ENCODE assay signal across 12 mouse cellular contexts in genomic region chr5:134347066-134347465, GRCm38 (mm10). TPM values are rescaled to one million over a fixed set of nuclear protein-coding genes. Genes with fewer than 3 reads are reported as not detected.
DNase-seq lines count a peak whose midpoint lies in the region; ATAC-seq and TF ChIP-seq lines count a peak whose summit lies in the region.
"Had no signal": no experiment of that assay in that cellular context is flagged by ENCODE, and none has a peak within 500 bp of the region (broad histone marks: within the 10 kb centered on the region; RNA-seq: fewer than 3 reads in every experiment).

No protein-coding gene starts in this region.

- ATAC-seq in heart, postnatal 0 days (ENCODE audit: insufficient read depth, low read depth), result no peak
- no peak for ATAC-seq in midbrain, embryonic 14.5 days (ENCODE audit: low FRiP score, low TSS enrichment)
- no peak for ATAC-seq in midbrain, embryonic 11.5 days (ENCODE audit: low FRiP score)
- ATAC-seq in G1E (ENCODE audit: extremely low read depth, insufficient number of reproducible peaks, low FRiP score, poor library complexity, severe bottlenecking), result no peak

- no peaks in the 10 kb centered on the region for H3K27me3 ChIP-seq in heart, postnatal 0 days (ENCODE audit: control insufficient read depth, insufficient read depth, low read length)
- no peaks in the 10 kb centered on the region for H3K27me3 ChIP-seq in midbrain, embryonic 14.5 days (ENCODE audit: control insufficient read depth, insufficient read depth, low read length)
- no peaks in the 10 kb centered on the region for H3K27me3 ChIP-seq in midbrain, embryonic 11.5 days (ENCODE audit: control insufficient read depth, insufficient read depth, low read length)
- H3K27me3 ChIP-seq in G1E (ENCODE audit: insufficient read depth, low read length), result peaks cover 10% of the 10 kb centered on the region

- H3K4me2 ChIP-seq in heart, postnatal 0 days (ENCODE audit: low read depth, low read length), result no peak overlapping the region
- no peak overlapping the region for H3K4me2 ChIP-seq in midbrain, embryonic 14.5 days (ENCODE audit: low read length)
- H3K4me2 ChIP-seq in midbrain, embryonic 11.5 days, result no peak overlapping the region

- no peak for DNase-seq in heart, postnatal 0 days (ENCODE audit: low spot score)
- no peak for DNase-seq in heart, adult 9 months (ENCODE audit: low spot score in 2 of 2)
- DNase-seq in midbrain, embryonic 14.5 days, result peak; percentile 25
- no peak for DNase-seq in midbrain, embryonic 11.5 days (ENCODE audit: low spot score, missing footprints)
- DNase-seq in G1E (ENCODE audit: low spot score), result no peak
- DNase-seq in retina, postnatal 1 day, result peak; percentile 60
- no peak for DNase-seq in adipocyte (ENCODE audit: low spot score)
- DNase-seq in urinary bladder, adult 18-20 months (ENCODE audit: low spot score in 2 of 2), result no peak
- DNase-seq: heart, postnatal 4 days; kidney, postnatal 10 days; right cerebral cortex, postnatal 25 days had no signal

- no peaks in the 10 kb centered on the region for H3K9me3 ChIP-seq in heart, postnatal 0 days (replicated peaks; ENCODE audit: control insufficient read depth, low read length)
- no peaks in the 10 kb centered on the region for H3K9me3 ChIP-seq in midbrain, embryonic 14.5 days (ENCODE audit: control insufficient read depth, low read length)
- H3K9me3 ChIP-seq in midbrain, embryonic 11.5 days (ENCODE audit: control insufficient read depth, low read length), result no peaks in the 10 kb centered on the region
- no peaks in the 10 kb centered on the region for H3K9me3 ChIP-seq in G1E (replicated peaks)

- TF ChIP-seq EP300 in heart, postnatal 0 days (IDR thresholded peaks at IDR 0.05; ENCODE audit: low read depth), result no peak

- H3K27ac ChIP-seq in heart, postnatal 0 days (ENCODE audit: low read depth), result no peak overlapping the region
- no peak overlapping the region for H3K27ac ChIP-seq in midbrain, embryonic 14.5 days (replicated peaks; ENCODE audit: low read depth, low read length)
- no peak overlapping the region for H3K27ac ChIP-seq in midbrain, embryonic 11.5 days (ENCODE audit: low read depth, low read length)

- TF ChIP-seq CTCF in heart, postnatal 0 days (IDR thresholded peaks at IDR 0.05; ENCODE audit: low read depth), result peak; percentile 40
- peak; percentile 37; the same call in 1 of the 2 replicates for TF ChIP-seq CTCF in G1E (IDR thresholded peaks at IDR 0.05; ENCODE audit: low read depth, low read length)

- H3K36me3 ChIP-seq in heart, postnatal 0 days (replicated peaks; ENCODE audit: control insufficient read depth, insufficient read depth, low read length), result no peaks in the 10 kb centered on the region
- no peaks in the 10 kb centered on the region for H3K36me3 ChIP-seq in midbrain, embryonic 14.5 days (ENCODE audit: control insufficient read depth, insufficient read depth, low read length)
- no peaks in the 10 kb centered on the region for H3K36me3 ChIP-seq in midbrain, embryonic 11.5 days (ENCODE audit: control insufficient read depth, insufficient read depth, low read length)
- no peaks in the 10 kb centered on the region for H3K36me3 ChIP-seq in G1E (replicated peaks)

- H3K4me1 ChIP-seq in heart, postnatal 0 days (ENCODE audit: control insufficient read depth, insufficient read depth), result 0 out of 2 replicates have a peak, but pooled peaks cover 4% of the 10 kb centered on the region
- no peaks in the 10 kb centered on the region for H3K4me1 ChIP-seq in midbrain, embryonic 14.5 days (ENCODE audit: control insufficient read depth, insufficient read depth, low read length)
- H3K4me1 ChIP-seq in midbrain, embryonic 11.5 days (ENCODE audit: control insufficient read depth, insufficient read depth, low read length), result no peaks in the 10 kb centered on the region
- H3K4me1 ChIP-seq in G1E (ENCODE audit: insufficient read depth, low read depth, low read length), result peaks cover 26% of the 10 kb centered on the region

- no peak overlapping the region for H3K4me3 ChIP-seq in heart, postnatal 0 days (ENCODE audit: low read depth, low read length)
- H3K4me3 ChIP-seq in midbrain, embryonic 14.5 days (replicated peaks; ENCODE audit: low read depth, low read length), result no peak overlapping the region
- H3K4me3 ChIP-seq in midbrain, embryonic 11.5 days (ENCODE audit: low read depth, low read length), result no peak overlapping the region
- no peak overlapping the region for H3K4me3 ChIP-seq in G1E (ENCODE audit: low read depth, low read length)
- H3K4me3 ChIP-seq: myocyte had no signal

- H3K9ac ChIP-seq in heart, postnatal 0 days (replicated peaks; ENCODE audit: low read depth, low read length), result no peak overlapping the region
- H3K9ac ChIP-seq in midbrain, embryonic 14.5 days (replicated peaks; ENCODE audit: low read length), result no peak overlapping the region
- H3K9ac ChIP-seq in midbrain, embryonic 11.5 days (ENCODE audit: low read length), result no peak overlapping the region

- WGBS in heart, postnatal 0 days, result 74% methylated on average over 2 of the region's 2 CpGs
- WGBS in midbrain, embryonic 14.5 days, result 67% methylated on average over 2 of the region's 2 CpGs
- 78% methylated on average over 2 of the region's 2 CpGs for WGBS in midbrain, embryonic 11.5 days

RNA-seq across cellular contexts. Expression of gene Gtf2i, which starts 32.5 kb away (rescaled TPM):
- 84.8 and 97.1 TPM in 2 replicates for total RNA-seq in heart, postnatal 0 days (2014; rRNA removed; ENCODE audit: low replicate concordance)
- 81.9 and 82.3 TPM in 2 replicates for polyA plus RNA-seq in heart, postnatal 0 days (2015; fragmentation: Nextera tagmentation; extraction: Ambion mirVana)
- 121 and 150 TPM in 2 replicates for polyA plus RNA-seq in midbrain, embryonic 14.5 days (2014; fragmentation: Nextera tagmentation; extraction: Ambion mirVana)
- 179 and 190 TPM in 2 replicates for polyA plus RNA-seq in midbrain, embryonic 11.5 days (2014; fragmentation: Nextera tagmentation; extraction: Ambion mirVana)
- 176 and 183 TPM in 2 replicates for total RNA-seq in G1E (2014; fragmentation: Nextera tagmentation)
- 53.0 and 55.7 TPM in 2 replicates for total RNA-seq in G1E (2017)
- 220 and 291 TPM in 2 replicates for polyA plus RNA-seq in G1E (2012)

Comparison
In these comparisons a context has a peak if more than half of its experiments do, and no peak if none do; other contexts are left out.
1. DNase-seq: peak in midbrain, embryonic 14.5 days (single experiment) and retina, postnatal 1 day (single experiment); none in heart, postnatal 0 days (single experiment), heart, adult 9 months (0 of 2), midbrain, embryonic 11.5 days (single experiment), G1E (single experiment), adipocyte (single experiment) and urinary bladder, adult 18-20 months (0 of 2).